Mouse (Mus musculus) bone marrow macrophage, adult 2 months (primary cell): ENCODE results near the gene Asl.

Experiments used
- CTCF ChIP-seq: IDR thresholded peaks from 2 replicates; pipeline ENCODE4 v1.5.1; 2012; ENCODE audit warnings: low read depth, mild to moderate bottlenecking, low read length, moderate library complexity
- POLR2A ChIP-seq: IDR thresholded peaks from 2 replicates; pipeline ENCODE4 v1.6.1; 2012; ENCODE audit warnings: mild to moderate bottlenecking, low read depth, low read length, borderline replicate concordance

DNA sequence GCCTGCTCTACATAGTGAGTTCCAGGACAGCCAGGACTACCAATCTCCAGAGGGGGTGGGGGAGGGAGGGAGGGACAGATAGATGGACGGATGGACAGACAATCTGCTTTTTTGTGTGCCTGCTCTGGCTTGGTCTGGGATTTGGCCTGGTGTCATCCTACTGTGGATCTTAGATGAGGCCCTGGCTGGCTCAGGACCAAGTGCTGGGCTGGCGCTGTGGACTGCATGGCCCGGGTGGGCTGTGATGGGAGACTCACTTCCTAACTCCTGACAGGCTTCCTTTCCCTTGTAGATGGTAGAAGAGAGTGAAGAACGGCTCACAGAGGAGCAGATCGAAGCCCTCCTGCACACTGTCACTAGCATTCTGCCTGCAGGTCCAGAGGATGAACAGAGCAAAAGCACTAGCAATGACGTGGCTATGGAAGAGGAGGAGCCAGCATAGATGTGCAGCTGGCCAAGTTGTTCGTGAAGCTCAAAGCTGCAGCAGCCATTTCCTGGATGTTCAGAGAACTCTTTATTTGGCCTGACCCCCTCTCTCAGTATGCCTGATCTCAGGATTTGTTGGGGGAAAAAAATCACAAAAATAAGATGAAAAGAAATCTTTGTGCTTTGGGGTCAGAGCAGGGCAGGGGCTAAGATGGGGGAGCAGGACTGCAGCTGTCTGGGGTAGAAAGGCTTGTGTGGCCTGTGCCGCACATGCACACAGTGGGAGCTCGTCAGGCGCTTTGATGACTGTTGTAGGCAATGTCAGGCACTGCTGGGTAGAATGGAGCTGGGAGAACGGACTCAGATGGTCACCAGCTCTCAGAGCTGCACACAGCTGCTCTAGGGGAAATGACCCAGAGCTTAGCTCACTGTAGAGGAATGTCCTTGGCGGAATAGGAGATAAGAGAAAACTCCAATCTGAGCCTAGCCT lies 30.6 kb upstream of the Asl start:
- TF ChIP-seq CTCF (no peak), POLR2A (no peak)
